Mouse (Mus musculus): Measurements from ENCODE around the gene Gpx7.

Gpx7 gene

GRCm38 (mm10) chr4:108406861-108407401, at the start of gene Gpx7:
Gene Gpx7, minus strand, starts transcription at chr4:108406961.
- DNase-seq (ENCODE audit: low spot score): no peak

DNA sequence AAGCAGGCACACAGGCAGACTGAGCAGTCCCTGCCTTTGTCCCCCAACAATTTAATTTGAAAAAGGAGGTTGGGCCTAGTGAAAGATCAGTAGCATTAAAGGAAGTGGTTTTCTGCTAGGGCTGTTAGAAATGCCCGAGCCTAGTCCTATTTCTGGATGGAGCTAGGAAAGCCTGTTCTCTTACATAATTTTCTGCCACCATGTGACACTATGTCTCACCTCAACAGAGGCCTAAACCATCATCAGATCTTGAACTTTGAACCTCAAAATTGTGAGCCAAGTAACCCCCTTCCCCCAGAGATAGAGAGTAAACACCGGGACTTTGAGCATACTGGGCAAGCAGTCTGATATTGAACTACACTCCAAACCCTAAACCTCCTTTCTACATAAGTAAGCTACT, 49.3 kb upstream of the Gpx7 start:
- DNase-seq (ENCODE audit: low spot score): peak; percentile 47

DNA sequence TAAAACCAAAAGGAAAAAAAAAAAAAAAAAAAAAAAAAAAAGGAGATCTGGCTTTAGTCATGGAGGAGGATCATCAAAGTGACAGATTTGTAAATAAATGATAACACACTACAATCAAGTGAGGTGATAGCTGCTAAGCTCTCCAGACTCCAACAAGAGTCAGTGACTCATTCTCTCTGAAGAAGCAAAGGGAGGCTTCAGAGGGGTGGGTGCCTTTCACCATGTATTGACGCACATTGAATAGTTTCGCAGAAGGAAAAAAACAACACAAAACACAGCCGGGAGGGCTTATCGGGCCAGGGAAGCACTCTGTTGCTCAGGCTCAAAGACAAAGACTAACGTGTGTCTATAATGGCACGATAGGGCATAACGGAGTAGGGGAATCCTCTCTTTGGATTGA, 41.3 kb upstream of the Gpx7 start:
- no peak for DNase-seq (ENCODE audit: low spot score)

- DNase-seq (ENCODE audit: low spot score): no peak
Observed at GRCm38 (mm10) chr4:108438082-108438840, 31.5 kb upstream of the Gpx7 start.

- no peak for DNase-seq (ENCODE audit: low spot score)
Observed at GRCm38 (mm10) chr4:108436225-108436624, 29.5 kb upstream of the Gpx7 start.

- DNase-seq (ENCODE audit: low spot score): no peak
Observed at GRCm38 (mm10) chr4:108435646-108436045, 28.9 kb upstream of the Gpx7 start.

- DNase-seq (ENCODE audit: low spot score): no peak
Observed at GRCm38 (mm10) chr4:108434781-108435180, 28.0 kb upstream of the Gpx7 start.

DNA sequence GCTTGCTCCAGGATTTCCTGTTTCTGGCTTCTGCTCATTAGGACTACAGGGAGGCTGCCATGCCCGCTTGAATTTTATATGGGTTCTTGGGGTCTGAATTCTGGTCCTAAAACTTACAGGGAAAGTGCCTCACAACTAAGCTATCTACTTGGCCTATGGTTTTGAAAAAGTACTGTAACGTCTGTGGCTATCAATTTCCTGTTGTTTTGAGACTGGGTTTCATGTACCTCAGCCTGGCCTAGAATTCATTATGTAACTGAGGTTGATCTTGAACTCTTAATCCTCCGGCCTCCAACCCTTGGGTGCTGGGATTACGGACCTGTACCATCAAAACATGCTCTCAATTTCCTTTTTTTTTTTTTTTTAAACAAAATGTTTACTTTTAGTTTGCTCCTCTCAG, 27.5 kb upstream of the Gpx7 start:
- peak; percentile 10 for DNase-seq (ENCODE audit: low spot score)

- DNase-seq (ENCODE audit: low spot score): no peak
Observed at GRCm38 (mm10) chr4:108433341-108433740, 26.6 kb upstream of the Gpx7 start.

DNA sequence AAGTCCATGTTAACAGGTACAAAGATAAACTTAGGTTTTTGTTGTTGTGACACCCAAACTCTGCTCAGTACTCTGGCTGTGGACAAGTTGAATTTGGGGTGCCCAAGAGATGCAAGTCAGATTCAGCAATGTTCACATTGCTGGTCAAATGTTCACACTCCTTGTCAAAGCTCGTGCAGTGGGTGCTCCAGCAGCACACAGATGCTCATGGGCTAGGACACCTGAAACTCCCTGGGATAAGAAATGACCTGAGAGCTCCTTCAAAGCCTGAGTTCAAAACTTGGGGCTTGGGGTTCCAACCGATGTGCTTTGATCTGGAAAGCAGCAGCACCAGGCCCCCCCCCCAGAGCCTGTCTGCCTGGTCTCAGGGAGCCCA, 24.8 kb upstream of the Gpx7 start:
- DNase-seq (ENCODE audit: low spot score): no peak

DNA sequence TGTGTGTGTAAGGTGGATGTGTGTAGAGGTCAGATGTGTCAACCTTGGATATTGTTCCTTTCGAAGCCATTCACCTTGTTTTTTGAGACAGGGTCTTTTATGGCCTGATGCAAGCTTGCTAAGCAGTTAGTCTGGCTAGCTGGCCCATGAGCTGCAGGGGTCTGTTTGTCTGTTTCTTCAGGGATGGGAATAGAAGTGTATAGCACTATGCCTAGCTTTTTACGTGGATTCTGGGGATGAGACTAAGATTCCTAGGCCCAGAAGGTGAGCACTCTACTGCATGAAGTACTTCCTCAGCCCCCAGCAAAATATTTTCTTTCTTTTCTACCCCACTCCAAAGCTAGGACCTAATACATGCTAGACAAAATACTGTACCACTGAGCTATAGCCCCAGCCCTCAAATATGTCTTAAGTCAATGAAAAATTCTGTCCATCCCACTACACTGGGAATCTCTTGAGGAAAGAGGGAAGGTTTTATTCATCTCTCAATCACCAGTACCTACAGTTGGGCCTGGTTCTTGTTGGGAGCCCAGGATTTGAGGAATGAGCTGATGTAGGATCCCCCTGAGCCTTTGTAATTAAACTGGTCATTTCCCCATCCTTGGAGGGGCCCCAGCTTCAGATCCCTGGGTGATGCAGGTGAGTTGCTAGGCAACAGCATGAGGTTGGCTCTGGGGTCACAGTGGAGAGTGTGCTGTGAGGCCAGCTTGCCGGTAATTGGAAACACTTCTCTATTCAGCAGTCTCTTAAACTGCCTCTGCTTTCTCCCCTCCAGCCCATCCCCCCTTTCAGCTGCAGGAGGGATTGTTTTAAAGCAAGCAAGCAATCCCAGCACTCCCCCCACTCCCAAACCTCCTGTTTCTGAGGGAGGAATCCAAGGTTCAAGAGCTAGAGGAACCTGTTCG, 24.1 kb upstream of the Gpx7 start:
- no peak for DNase-seq (ENCODE audit: low spot score)

GRCm38 (mm10) chr4:108428341-108428721, 21.6 kb upstream of the Gpx7 start:
- DNase-seq (ENCODE audit: low spot score): no peak

DNA sequence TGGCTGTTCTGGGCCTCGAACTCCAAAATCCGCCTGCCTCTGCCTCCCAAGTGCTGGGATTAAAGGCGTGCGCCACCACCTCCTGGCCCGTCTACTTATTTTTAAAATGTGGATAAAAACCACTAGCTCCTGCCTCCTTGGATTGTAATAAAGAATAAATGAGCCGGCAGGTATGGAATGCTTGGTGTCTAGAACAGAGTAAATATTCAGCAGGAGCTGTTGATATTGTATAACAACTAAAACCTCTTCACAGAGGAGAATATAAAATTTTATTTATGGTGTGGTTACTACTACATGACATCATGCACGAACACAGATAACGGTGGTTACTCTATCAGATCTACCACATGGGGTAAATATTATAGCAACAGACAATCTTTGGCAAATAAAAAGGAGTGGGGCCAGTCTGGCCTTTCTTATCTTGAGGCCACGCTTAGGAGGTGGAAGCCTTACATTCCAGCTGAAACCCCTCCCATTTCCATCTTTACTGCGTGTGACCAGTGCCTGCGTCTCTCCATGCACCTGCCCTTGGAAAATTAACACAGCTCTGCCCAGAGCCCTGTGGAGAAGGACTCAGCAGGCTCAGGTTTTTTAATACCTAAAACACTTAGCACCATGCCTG, 21.1 kb upstream of the Gpx7 start:
- no peak for DNase-seq (ENCODE audit: low spot score)

- DNase-seq (ENCODE audit: low spot score): no peak
Observed at GRCm38 (mm10) chr4:108424587-108424986, 17.8 kb upstream of the Gpx7 start.

- DNase-seq (ENCODE audit: low spot score): no peak
Observed at GRCm38 (mm10) chr4:108407621-108408020, 860 bp upstream of the Gpx7 start.

DNA sequence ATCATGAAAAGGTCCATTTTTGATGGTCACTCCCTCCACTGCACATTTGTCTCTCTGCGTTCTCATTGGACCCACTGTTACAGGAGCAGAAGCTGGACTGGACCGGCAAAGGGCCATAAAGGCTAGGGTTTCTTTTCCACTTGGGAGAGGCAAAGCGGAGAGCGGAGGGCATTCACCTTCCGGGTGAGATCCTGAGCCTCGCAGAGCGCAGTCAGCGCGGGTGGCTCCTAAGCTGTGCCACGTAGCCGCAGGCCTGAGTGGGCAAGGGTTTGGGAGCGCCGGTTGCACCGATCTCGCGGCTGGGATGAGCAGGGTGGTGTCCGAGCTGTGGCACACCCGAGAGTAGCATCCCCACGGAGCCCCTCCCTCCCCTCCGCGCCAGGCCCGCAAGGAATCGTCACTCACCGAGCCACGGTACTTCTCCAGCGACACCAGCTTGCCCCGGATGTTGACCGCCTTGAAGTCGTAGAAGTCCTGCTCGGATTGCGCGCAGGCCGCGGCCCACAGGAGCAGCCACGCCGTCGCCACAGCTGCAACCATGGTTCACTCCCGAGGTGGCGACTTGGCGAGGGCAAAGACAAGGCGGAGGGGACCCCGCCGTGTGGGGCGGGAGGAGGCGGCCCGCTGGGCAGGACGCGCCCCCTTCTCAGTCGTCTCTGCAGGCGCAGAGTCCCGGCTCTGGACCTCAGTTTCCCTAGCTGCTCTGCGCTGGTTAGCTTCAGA, 462 bp downstream of the Gpx7 start:
- DNase-seq (ENCODE audit: low spot score): peak; percentile 36

DNA sequence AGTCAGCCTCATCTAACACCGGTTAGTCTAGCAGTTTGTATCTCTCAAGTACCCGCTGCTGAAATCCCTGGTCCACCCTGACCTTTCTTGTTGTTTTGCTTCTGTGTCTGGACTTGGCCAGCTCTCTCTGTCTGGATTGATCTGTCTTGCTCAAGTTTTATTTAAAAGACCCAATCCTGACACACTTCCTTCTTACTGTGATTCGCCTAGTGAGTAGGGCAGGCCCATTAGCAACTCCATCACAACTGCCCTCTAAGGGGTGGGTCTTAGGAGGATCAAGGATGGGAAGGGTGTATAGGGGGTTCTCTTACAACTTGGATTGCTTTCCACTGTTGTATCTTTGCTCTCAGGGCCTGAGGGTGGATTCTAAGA, 1.0 kb downstream of the Gpx7 start:
- no peak for DNase-seq (ENCODE audit: low spot score)

- DNase-seq (ENCODE audit: low spot score): no peak
Observed at GRCm38 (mm10) chr4:108403861-108404635, 2.7 kb downstream of the Gpx7 start.

GRCm38 (mm10) chr4:108400395-108400794, 6.4 kb downstream of the Gpx7 start:
- DNase-seq (ENCODE audit: low spot score): no peak

- no peak for DNase-seq (ENCODE audit: low spot score)
Observed at GRCm38 (mm10) chr4:108394236-108394635, 12.5 kb downstream of the Gpx7 start.

DNA sequence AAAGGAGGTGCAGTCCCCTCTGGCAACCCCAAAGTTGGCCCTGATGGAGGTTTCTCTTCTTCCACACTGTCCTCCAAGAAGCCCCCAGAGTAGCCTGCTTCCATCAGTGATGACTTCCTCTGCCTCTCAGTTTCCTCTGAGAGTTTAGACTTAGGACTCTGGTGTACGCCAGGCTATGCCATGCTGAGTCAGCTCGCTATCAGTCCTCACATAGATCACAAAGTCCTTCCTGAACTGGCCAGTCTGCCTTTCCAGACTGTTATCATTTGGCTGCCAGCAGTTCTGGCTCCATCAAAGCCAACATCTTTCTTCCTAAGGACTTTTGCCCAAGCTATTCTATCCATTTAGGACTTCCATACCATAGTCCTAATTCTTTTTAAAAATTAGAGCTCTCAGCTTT, 14.2 kb downstream of the Gpx7 start:
- DNase-seq (ENCODE audit: low spot score): no peak

Data from T-cell, adult 2 months (primary cell).